Mouse (Mus musculus): ENCODE measurements at regions not wholly inside any gene's neighbourhood (a gene's known extent, or its start where the extent isn't known, plus 50 kb on each side); places are given as distances from the start of the nearest gene placed in this dataset.

- no peak for DNase-seq (ENCODE audit: extremely low spot score)
Measured at GRCm38 (mm10) chr12:95054887-95055286, 637.1 kb upstream of the Flrt2 start.

GRCm38 (mm10) chr12:95056926-95057325 lies 635.1 kb upstream of the Flrt2 start:
- no peak for DNase-seq (ENCODE audit: extremely low spot score)

- no peak for DNase-seq (ENCODE audit: extremely low spot score)
Measured at GRCm38 (mm10) chr12:95059396-95059795, 632.6 kb upstream of the Flrt2 start.

- no peak for DNase-seq (ENCODE audit: extremely low spot score)
Measured at GRCm38 (mm10) chr12:95072307-95072706, 619.7 kb upstream of the Flrt2 start.

GRCm38 (mm10) chr12:95119223-95119952 lies 572.6 kb upstream of the Flrt2 start:
- DNase-seq (ENCODE audit: extremely low spot score), result no peak

DNA sequence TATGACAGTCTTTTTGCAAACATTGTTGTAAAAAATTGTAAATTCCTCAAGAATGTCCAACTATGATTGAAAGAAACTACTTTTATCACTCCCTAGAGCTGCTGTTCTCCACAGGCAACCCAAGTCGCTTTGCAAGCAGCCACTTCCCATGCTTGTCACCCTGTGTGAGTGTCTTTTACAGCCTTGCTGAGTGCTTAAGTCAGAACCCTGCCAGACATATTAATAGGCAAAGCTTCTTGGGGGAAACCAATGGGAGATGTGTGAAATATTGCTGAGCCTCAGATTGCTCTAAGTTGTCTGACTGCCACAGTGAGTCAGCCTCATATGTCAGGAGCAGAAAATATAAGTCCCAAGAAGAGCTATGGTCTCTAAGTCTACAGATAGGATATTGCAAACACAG lies 559.2 kb upstream of the Flrt2 start:
- DNase-seq (ENCODE audit: extremely low spot score), result no peak

DNA sequence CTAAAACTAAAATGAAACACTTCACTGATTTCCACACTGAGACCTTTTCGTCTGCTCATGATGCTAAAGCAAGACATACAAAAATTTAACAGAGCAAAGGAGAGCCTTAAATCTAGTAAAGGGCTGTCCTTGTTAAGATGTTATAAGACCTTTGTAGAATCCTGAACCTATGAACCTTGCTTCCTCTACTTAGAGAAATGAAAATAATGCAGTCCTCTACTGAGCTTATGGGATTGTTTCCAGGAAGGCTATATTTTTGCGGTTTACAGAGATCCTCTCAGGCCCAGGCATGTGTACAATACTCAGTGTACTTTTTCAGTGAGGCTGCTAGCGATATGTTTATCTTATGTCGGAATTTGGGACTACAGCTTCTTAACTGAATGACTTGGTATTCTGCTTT lies 558.5 kb upstream of the Flrt2 start:
- DNase-seq (ENCODE audit: extremely low spot score), result no peak

DNA sequence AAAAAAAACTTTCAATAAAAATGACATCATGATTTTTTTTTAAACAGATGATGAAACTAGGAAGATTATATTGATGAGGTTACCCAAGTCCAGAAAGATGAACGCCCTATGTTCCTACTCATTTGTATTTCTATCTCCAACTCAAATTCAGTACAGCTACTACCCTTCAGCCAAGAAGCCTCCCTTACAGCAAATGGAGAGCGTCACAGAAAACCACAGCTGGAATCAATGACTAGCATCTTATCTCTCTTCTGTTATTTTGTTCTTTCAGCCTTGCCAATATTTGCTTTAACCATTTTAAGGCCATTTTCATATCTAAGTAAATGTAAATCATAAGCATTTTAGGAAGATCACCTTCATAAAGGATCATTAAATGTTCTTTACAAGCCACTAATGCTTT lies 553.9 kb upstream of the Flrt2 start:
- DNase-seq (ENCODE audit: extremely low spot score), result no peak

DNA sequence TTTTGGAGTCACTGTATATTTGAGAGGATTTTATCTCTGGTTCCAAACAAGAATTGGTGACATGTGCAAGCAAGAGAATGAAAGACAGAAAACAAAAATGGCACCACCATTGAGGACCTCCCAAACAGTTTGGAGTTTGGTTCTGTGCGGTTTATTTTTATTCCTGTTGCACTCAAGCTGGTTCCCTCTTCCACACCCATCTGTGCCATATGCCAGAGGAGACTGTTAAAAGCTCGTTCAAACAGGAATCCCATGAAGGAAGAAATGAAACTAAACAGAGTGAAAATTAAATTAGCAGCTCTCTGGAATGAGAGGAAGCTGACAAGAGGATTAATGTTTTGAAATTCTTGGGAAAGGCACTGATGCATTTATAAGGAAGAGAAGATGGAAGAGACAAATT lies 521.0 kb upstream of the Flrt2 start:
- no peak for DNase-seq (ENCODE audit: extremely low spot score)

GRCm38 (mm10) chr12:95173810-95174402 lies 518.1 kb upstream of the Flrt2 start:
- no peak for DNase-seq (ENCODE audit: extremely low spot score)

DNA sequence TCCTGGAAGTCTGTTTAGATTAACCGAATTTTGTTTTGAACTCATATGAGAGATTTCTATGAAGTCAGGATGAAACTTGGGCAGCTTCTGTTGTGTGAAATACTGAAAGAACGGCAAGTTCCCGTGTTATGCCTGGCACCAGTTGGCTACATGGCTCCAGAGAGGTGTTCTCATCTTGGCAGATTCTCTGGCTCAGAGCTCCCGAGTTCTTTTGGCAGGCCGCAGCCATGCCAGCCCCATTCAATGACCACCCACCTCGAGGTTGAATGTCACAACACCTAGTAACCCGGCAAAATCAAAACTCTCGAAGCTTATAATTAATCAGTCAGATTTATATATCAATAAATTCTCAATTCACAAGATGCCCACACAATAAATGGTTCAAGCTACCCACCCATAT lies 489.5 kb upstream of the Flrt2 start:
- DNase-seq (ENCODE audit: extremely low spot score), result no peak

DNA sequence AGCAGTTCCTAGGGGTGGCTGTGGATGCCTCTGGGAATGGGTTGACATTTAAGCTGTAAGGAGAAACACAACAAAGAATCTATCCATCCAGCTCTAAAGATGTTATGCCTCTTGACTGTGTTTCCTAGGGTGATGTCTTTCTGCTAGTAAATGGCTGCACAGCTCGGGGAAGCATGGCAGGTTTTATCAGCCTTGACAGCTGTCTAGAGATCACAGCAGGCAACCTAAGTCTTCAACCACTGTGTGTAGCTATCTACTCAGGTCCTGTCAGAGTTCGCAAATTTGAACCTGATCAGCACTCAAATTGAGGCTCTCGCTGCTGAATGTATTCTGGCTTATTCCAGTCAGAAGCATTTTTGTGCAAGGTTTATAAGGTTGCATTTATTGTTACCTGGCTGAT lies 486.9 kb upstream of the Flrt2 start:
- DNase-seq (ENCODE audit: extremely low spot score), result no peak

- DNase-seq (ENCODE audit: extremely low spot score), result no peak
Measured at GRCm38 (mm10) chr12:95239158-95239779, 452.8 kb upstream of the Flrt2 start.

- DNase-seq (ENCODE audit: extremely low spot score), result no peak
Measured at GRCm38 (mm10) chr12:95267187-95267586, 424.8 kb upstream of the Flrt2 start.

- no peak for DNase-seq (ENCODE audit: extremely low spot score)
Measured at GRCm38 (mm10) chr12:95305386-95305785, 386.6 kb upstream of the Flrt2 start.

DNA sequence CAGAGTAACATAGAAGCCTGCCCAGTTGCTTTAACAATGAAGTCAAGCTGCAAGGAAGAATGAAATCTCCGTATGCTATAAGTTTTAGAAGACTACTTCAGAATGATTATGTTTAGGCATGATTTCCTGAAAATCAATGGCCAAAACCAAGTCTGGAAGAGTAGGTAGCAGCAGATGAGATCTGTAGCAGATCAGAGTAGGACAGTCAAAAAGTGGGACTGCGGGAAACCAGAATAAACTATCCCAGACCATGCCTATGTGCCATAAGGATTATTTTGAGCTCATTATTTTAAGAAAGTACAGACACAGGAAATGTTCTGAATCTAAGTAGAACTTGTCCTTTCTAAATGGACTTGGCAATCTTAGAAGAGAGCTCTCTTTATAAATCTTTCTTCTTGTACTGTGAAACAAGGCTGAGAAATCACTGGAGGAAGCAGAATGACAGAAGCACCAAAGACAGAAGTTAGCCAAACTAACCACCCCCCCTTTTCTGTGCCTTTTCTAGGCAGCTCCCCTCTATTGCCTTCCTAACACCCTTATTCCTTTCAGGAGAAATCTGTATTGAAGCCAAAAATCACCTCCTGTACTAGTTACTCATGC lies 376.8 kb upstream of the Flrt2 start:
- DNase-seq (ENCODE audit: extremely low spot score), result no peak

- DNase-seq (ENCODE audit: extremely low spot score), result no peak
Measured at GRCm38 (mm10) chr12:95316820-95317219, 375.2 kb upstream of the Flrt2 start.

DNA sequence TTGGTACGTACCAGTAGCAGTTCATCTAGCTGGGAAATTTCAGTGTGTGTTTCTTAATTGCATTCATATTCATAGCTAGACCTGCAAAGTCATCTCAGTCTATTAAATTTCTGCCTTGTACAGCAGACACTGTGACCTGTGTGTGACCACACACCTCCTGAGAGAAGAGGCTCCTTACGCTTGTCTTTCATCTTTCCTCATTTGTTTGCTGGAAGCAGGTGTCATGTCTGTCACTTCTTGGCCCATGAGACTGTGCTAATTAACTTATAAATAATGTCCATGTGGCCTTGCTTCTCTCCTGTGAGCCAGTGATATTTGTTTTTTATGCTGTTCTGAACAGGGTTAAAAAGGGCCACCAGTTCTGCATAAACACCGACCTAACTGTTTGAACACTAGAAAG lies 370.3 kb upstream of the Flrt2 start:
- DNase-seq (ENCODE audit: extremely low spot score), result no peak

GRCm38 (mm10) chr12:95329666-95330065 lies 362.4 kb upstream of the Flrt2 start:
- no peak for DNase-seq (ENCODE audit: extremely low spot score)

GRCm38 (mm10) chr12:95347786-95348185 lies 344.2 kb upstream of the Flrt2 start:
- DNase-seq (ENCODE audit: extremely low spot score), result no peak

DNA sequence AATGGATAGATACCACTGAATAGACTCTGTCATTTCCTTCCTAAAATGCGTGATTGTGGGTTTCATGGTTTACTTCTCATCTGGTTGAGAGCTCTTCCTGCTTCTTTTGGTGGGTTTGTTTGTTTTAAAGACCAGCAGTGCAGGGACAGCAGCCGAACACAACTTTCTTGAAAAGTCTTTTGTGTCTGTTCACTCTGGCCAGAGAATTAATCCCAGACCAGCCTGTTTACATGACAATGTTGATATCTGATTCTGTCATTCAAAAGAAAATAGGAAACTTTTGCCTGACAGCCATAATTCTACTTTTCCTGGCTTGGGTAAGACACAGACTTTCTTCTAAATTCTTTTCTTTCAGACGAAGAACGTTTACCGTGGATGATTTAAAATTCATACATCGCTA lies 336.9 kb upstream of the Flrt2 start:
- no peak for DNase-seq (ENCODE audit: extremely low spot score)

DNA sequence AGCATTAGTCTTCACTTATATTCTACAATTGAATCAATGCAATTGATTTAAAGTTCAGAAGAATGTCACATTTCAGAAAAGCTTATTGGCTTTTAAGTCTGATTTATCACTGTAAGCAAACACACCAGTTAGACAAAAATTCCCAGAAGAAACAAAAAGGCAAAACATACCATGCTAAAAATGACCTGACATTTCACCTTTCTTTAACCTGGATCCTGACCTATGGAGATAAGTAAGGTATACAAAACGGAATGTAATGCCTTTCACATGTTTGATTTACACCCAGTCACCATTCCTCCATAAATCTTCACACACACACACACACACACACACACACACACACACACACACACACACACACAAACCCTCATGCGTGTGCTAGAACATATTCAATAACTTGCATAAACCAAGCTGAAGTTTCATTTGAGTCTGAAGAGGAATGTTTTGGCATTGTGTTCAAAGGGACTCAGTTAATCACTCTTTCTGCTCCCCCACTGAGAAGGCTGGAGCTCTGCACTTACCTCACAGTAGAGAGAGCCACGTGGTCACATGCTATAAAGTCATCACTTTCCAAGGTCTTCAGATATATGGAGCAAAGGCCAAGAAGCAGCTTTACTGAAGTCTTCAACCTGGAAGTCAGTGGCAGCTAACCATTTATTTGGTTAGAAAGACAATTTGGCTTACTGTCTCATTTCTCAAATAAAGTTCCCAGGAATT lies 307.6 kb upstream of the Flrt2 start:
- DNase-seq (ENCODE audit: extremely low spot score), result peak; percentile 18
